Mouse (Mus musculus) erythroblast, embryonic 14.5 days (primary cell): ENCODE measurements around the gene Tex26. TPM values are rescaled to one million over a fixed set of nuclear protein-coding genes. Genes with fewer than 3 reads are reported as not detected.

Source experiments
- H3K27me3 ChIP-seq: 2 replicates; pipeline ENCODE4 v1.6.1; 2012; ENCODE audit warnings: inconsistent platforms; ENCODE audit not compliant: control insufficient read depth
- H3K36me3 ChIP-seq: 2 replicates; pipeline ENCODE4 v1.6.1; 2012; ENCODE audit warnings: mild to moderate bottlenecking, inconsistent platforms; ENCODE audit not compliant: control insufficient read depth
- H3K4me1 ChIP-seq: 2 replicates; pipeline ENCODE4 v1.6.1; 2012; ENCODE audit warnings: inconsistent platforms; ENCODE audit not compliant: control insufficient read depth
- H3K4me3 ChIP-seq: replicated peaks from 2 replicates; pipeline ENCODE3; 2012; ENCODE audit warnings: moderate library complexity, mild to moderate bottlenecking, inconsistent platforms
- H3K9me3 ChIP-seq: 2 replicates; pipeline ENCODE4 v1.6.1; 2012; ENCODE audit warnings: low read length, inconsistent platforms, mixed read lengths; ENCODE audit not compliant: control insufficient read depth
- GATA1 ChIP-seq: IDR thresholded peaks from 2 replicates; pipeline ENCODE4 v1.6.1; 2012; ENCODE audit warnings: low read length, inconsistent platforms, mixed read lengths
- TAL1 ChIP-seq: IDR thresholded peaks from 3 replicates; pipeline ENCODE4 v1.6.1; 2012; ENCODE audit warnings: low read length, inconsistent platforms, mixed read lengths
- polyA plus RNA-seq: library from polyadenylated mRNA; stranded (reverse); fragments of >175 nt; gene quantifications from 2 replicates; pipeline ENCODE4 v1.2.3, GENCODE M21; 2012

Gene Tex26
- polyA plus RNA-seq, result not detected in 2 replicates

GRCm38 (mm10) chr5:149439531-149440179, at the start of gene Tex26:
TSS of gene Tex26 (plus strand) at chr5:149439660.
- Histone ChIP-seq H3K36me3 (no peaks in the 10 kb centered on the region), H3K4me1 (peaks cover 47% of the 10 kb centered on the region)

GRCm38 (mm10) chr5:149391574-149392375, 47.7 kb upstream of the Tex26 start:
- peaks cover 2% of the 10 kb centered on the region; the same call in 1 of the 2 replicates for H3K27me3 ChIP-seq
- no peak overlapping the region for H3K4me3 ChIP-seq
- H3K36me3 ChIP-seq, result no peaks in the 10 kb centered on the region
- TF ChIP-seq TAL1 (no peak), GATA1 (no peak)
- H3K9me3 ChIP-seq, result peaks cover 4% of the 10 kb centered on the region
- no peaks in the 10 kb centered on the region for H3K4me1 ChIP-seq

More at GRCm38 (mm10) chr5:149439531-149440179, at the start of gene Tex26:
- TF ChIP-seq GATA1, result no peak
- no peak for TF ChIP-seq TAL1
- peaks cover 15% of the 10 kb centered on the region for H3K27me3 ChIP-seq
- H3K4me3 ChIP-seq, result peak within 1 kb of the TSS; percentile 56
- H3K9me3 ChIP-seq, result no peaks in the 10 kb centered on the region

- Histone ChIP-seq H3K4me1 (no peaks in the 10 kb centered on the region), H3K27me3 (peaks cover 2% of the 10 kb centered on the region; the same call in 1 of the 2 replicates), H3K9me3 (peaks cover 4% of the 10 kb centered on the region), H3K36me3 (no peaks in the 10 kb centered on the region), H3K4me3 (no peak overlapping the region)
- no peak for TF ChIP-seq TAL1
- TF ChIP-seq GATA1, result no peak
Observed at GRCm38 (mm10) chr5:149392420-149392988, 47.0 kb upstream of the Tex26 start.

- Histone ChIP-seq H3K4me3 (no peak overlapping the region), H3K9me3 (peaks cover 26% of the 10 kb centered on the region), H3K4me1 (no peaks in the 10 kb centered on the region)
Observed at GRCm38 (mm10) chr5:149401446-149401975, 37.9 kb upstream of the Tex26 start.

GRCm38 (mm10) chr5:149402029-149402428, 37.4 kb upstream of the Tex26 start:
- Histone ChIP-seq H3K27me3 (no peaks in the 10 kb centered on the region), H3K36me3 (no peaks in the 10 kb centered on the region), H3K4me1 (no peaks in the 10 kb centered on the region), H3K9me3 (peaks cover 28% of the 10 kb centered on the region), H3K4me3 (no peak overlapping the region)
- TF ChIP-seq TAL1 (no peak), GATA1 (no peak)

More at GRCm38 (mm10) chr5:149401446-149401975, 37.9 kb upstream of the Tex26 start:
- no peaks in the 10 kb centered on the region for H3K27me3 ChIP-seq
- TF ChIP-seq GATA1, result no peak
- no peaks in the 10 kb centered on the region for H3K36me3 ChIP-seq

GRCm38 (mm10) chr5:149403386-149403785, 36.1 kb upstream of the Tex26 start:
- no peaks in the 10 kb centered on the region for H3K4me1 ChIP-seq
- no peak overlapping the region for H3K4me3 ChIP-seq
- no peak for TF ChIP-seq GATA1
- TF ChIP-seq TAL1, result no peak
- peaks cover 32% of the 10 kb centered on the region for H3K9me3 ChIP-seq
- no peaks in the 10 kb centered on the region for H3K27me3 ChIP-seq
- H3K36me3 ChIP-seq, result no peaks in the 10 kb centered on the region

DNA sequence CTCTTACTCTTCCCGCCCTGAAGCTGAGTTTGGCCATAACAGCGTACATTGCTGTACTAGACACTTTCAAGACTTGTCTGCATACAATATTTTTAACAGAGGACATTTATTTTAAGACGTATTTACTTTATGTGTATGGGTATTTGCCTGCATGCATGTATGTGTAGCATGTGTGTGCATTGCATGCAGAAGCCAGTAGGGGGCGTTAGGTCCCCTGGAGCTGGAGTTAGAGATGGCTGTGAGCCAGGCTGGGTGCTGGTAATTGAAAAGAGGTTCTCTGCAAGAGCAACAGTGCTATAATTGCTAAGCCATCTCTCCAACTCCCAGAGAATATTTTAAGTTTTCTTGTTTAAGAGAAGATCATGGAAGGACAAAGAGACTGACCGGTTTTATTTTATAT, 34.8 kb upstream of the Tex26 start:
- H3K27me3 ChIP-seq, result no peaks in the 10 kb centered on the region
- no peaks in the 10 kb centered on the region for H3K4me1 ChIP-seq
- no peaks in the 10 kb centered on the region for H3K36me3 ChIP-seq
- H3K4me3 ChIP-seq, result no peak overlapping the region
- TF ChIP-seq GATA1 (no peak), TAL1 (no peak)
- H3K9me3 ChIP-seq, result peaks cover 32% of the 10 kb centered on the region

- Histone ChIP-seq H3K9me3 (peaks cover 32% of the 10 kb centered on the region), H3K4me1 (no peaks in the 10 kb centered on the region; the same call in 1 of the 2 replicates), H3K36me3 (no peaks in the 10 kb centered on the region), H3K4me3 (no peak overlapping the region), H3K27me3 (peaks cover 8% of the 10 kb centered on the region)
- TF ChIP-seq TAL1, result no peak
Observed at GRCm38 (mm10) chr5:149406791-149407276, 32.6 kb upstream of the Tex26 start.

DNA sequence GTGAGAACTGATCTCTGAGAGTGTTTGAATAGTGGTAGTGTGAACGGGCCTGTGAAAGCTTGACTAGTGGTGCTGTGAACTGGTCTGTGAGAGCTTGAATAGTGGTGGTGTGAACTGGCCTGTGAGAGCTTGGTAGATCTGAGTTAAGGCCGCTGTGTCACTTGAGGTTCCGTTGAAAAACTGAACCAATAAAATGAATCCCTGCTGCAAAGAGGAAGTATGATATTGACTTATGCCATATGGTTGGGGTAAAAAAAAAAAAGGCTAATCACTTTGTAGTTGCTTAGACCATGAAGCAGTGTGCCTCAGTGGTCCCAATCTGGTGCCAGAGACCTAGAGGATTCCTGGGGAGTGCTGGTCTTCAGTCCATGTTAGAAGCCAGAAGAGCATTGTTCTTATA, 30.0 kb upstream of the Tex26 start:
- H3K36me3 ChIP-seq, result no peaks in the 10 kb centered on the region
- TF ChIP-seq TAL1 (no peak), GATA1 (no peak)
- H3K27me3 ChIP-seq, result peaks cover 16% of the 10 kb centered on the region
- H3K4me1 ChIP-seq, result no peaks in the 10 kb centered on the region; the same call in 1 of the 2 replicates
- no peak overlapping the region for H3K4me3 ChIP-seq
- peaks cover 22% of the 10 kb centered on the region for H3K9me3 ChIP-seq
